Mouse (Mus musculus): ENCODE measurements around the gene Cd160.

Cd160 gene

DNA sequence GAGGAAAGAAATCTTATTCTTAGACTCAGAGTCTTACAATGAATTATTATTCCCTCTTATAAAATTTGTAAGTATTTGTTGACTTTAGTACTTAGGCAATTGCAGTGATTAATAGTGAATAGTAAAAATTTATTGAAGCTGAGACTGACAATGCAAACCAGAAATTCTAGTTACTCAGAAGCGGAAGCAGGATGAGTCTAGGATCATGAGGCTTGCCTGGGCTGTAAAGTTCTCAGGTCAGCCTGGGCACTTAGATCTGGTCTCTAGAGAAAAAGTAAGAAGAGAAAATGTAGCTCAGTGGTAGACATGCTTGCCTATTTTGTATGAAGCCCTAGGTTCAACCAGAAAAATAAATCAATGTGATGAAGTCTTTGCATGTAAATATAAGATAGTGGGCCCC lies 73.2 kb downstream of the Cd160 start:
- no peak for DNase-seq

Data from cerebellum, adult 9-11 months (tissue).